Mouse (Mus musculus) megakaryocyte, embryonic 14.5 days (primary cell): ENCODE results near the gene Srrm4. TPM values are rescaled to one million over a fixed set of nuclear protein-coding genes. Genes with fewer than 3 reads are reported as not detected.

Source experiments
- H3K27me3 ChIP-seq: replicated peaks from 2 replicates; pipeline ENCODE3; 2012; ENCODE audit warnings: inconsistent platforms
- H3K36me3 ChIP-seq: replicated peaks from 2 replicates; pipeline ENCODE3; 2012; ENCODE audit warnings: low read length, inconsistent platforms, mixed read lengths
- H3K4me1 ChIP-seq: 2 replicates; pipeline ENCODE4 v1.6.1; 2012; ENCODE audit warnings: inconsistent platforms
- H3K4me3 ChIP-seq: replicated peaks from 2 replicates; pipeline ENCODE3; 2012; ENCODE audit warnings: moderate library complexity, mild to moderate bottlenecking, inconsistent platforms
- H3K9me3 ChIP-seq: 2 replicates; pipeline ENCODE4 v1.6.1; 2012; ENCODE audit warnings: inconsistent platforms
- FLI1 ChIP-seq: IDR thresholded peaks from 2 replicates; pipeline ENCODE4 v1.6.1; 2012; ENCODE audit warnings: low read length, inconsistent platforms, mixed read lengths
- GATA1 ChIP-seq: IDR thresholded peaks from 3 replicates; pipeline ENCODE4 v1.6.1; 2012; ENCODE audit warnings: mixed read lengths, low read length, inconsistent platforms, borderline replicate concordance
- polyA plus RNA-seq: library from polyadenylated mRNA; stranded (reverse); fragments of >175 nt; gene quantifications from 2 replicates; pipeline ENCODE4 v1.2.3, GENCODE M21; 2012; ENCODE audit warnings: low replicate concordance; ENCODE audit not compliant: insufficient read depth

Gene Srrm4
- polyA plus RNA-seq, 1 experiment, result not detected

- Histone ChIP-seq H3K27me3 (peaks cover 5% of the 10 kb centered on the region), H3K36me3 (no peaks in the 10 kb centered on the region), H3K4me3 (no peak overlapping the region), H3K4me1 (no peaks in the 10 kb centered on the region), H3K9me3 (peaks cover 10% of the 10 kb centered on the region; the same call in 1 of the 2 replicates)
- no peak for TF ChIP-seq FLI1
- TF ChIP-seq GATA1, result no peak
Measured at GRCm38 (mm10) chr5:116445634-116446367, 145.8 kb downstream of the Srrm4 start.

DNA sequence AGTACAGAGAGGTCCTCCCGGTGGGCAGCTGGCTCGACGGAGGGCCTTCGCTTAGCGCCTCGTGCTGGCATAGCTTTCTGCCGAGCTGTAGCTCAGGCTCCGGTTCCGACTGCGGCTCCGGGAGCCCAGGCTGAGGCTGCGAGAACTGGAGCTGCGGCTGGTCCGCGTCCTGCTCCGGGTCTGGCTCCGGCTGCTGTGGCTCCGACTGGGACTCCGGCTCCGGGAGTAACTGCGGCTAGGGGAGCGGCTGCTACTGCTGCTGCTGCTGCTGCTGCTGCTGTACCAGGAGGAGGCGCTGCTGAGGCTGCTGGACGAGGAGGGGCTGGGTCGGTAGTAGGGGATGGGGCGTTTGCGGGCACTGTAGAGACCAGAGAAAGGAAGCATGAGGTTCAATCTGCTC, 147.1 kb downstream of the Srrm4 start:
- no peaks in the 10 kb centered on the region for H3K4me1 ChIP-seq
- H3K9me3 ChIP-seq, result peaks cover 10% of the 10 kb centered on the region; the same call in 1 of the 2 replicates
- H3K36me3 ChIP-seq, result no peaks in the 10 kb centered on the region
- peaks cover 5% of the 10 kb centered on the region for H3K27me3 ChIP-seq
- H3K4me3 ChIP-seq, result no peak overlapping the region
- TF ChIP-seq GATA1 (no peak), FLI1 (no peak)

DNA sequence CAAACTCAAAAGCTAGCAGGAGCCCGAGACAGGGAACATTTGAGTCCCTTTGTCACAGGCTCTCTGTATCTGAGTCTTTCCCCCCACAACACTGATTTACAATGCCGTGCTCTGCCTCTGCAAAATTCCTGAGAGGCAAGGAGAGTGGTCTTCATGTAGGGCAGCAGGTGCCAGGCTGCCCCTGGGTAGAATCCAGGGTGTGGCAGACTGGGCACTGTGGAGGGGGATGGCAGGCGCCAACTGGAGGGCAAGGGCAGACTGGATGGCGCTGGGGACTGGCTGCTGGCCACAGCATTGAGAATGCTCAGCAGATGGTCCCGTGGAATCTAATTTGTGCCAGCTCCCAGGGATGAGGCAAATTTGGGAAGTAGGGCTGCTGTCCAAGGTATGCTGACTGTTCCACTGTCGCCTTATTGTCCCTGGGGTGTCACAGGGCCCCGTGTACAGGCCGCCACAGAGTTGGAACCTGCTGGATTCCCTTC, 148.1 kb downstream of the Srrm4 start:
- no peak for TF ChIP-seq GATA1
- TF ChIP-seq FLI1, result no peak

DNA sequence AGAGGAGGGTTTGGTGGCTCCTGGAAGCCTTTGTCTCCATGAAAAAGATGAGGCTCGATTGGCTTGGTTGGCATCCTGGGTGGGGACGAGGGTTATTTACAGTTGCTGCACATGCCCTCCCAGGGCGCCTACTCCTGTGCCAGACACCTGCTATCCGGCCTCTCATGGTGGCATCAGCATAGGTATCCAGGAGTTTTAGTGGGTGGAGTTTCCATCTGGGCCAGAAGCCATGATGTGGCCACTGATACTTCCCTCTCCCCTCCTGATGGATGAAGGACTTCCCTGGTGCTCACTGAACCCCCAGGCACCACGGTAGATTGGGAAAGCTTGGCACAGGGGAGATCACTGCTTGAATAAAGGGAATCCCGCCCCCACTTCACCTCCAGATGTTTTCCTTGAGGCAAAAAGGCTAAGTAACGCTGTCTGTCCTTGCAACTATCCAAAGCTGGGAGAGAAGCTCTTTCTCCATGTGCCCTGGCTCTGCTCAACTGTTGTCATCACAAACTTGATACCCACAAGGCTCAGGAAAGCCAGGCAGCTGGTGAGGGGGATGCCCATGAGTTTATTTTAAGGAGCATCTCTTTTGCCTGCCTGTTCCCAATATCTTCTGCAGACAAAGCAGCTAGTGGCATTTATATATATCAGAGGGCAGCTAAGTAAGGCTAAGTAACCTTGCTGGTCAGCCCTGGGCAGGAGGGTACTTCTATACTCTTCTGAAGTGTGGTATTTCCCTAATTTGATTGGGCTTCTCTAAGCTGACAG, 148.7 kb downstream of the Srrm4 start:
- TF ChIP-seq FLI1, result no peak
- TF ChIP-seq GATA1, result no peak
- H3K9me3 ChIP-seq, result peaks cover 10% of the 10 kb centered on the region; the same call in 1 of the 2 replicates

More for the DNA sequence above, 148.1 kb downstream of the Srrm4 start:
- Histone ChIP-seq H3K27me3 (peaks cover 2% of the 10 kb centered on the region), H3K4me3 (no peak overlapping the region), H3K9me3 (peaks cover 10% of the 10 kb centered on the region; the same call in 1 of the 2 replicates), H3K36me3 (no peaks in the 10 kb centered on the region), H3K4me1 (no peaks in the 10 kb centered on the region)

GRCm38 (mm10) chr5:116440251-116440650, 151.4 kb downstream of the Srrm4 start:
- H3K9me3 ChIP-seq, result 0 out of 2 replicates have a peak, but pooled peaks cover 10% of the 10 kb centered on the region
- no peak overlapping the region for H3K4me3 ChIP-seq
- H3K27me3 ChIP-seq, result no peaks in the 10 kb centered on the region
- H3K36me3 ChIP-seq, result no peaks in the 10 kb centered on the region
- H3K4me1 ChIP-seq, result no peaks in the 10 kb centered on the region
- TF ChIP-seq GATA1 (no peak), FLI1 (no peak)

More for the DNA sequence above, 148.7 kb downstream of the Srrm4 start:
- no peaks in the 10 kb centered on the region for H3K4me1 ChIP-seq
- H3K36me3 ChIP-seq, result no peaks in the 10 kb centered on the region
- no peak overlapping the region for H3K4me3 ChIP-seq
- peaks cover 2% of the 10 kb centered on the region for H3K27me3 ChIP-seq

GRCm38 (mm10) chr5:116438328-116438727, 153.3 kb downstream of the Srrm4 start:
- TF ChIP-seq GATA1 (no peak), FLI1 (no peak)
- no peaks in the 10 kb centered on the region for H3K4me1 ChIP-seq

DNA sequence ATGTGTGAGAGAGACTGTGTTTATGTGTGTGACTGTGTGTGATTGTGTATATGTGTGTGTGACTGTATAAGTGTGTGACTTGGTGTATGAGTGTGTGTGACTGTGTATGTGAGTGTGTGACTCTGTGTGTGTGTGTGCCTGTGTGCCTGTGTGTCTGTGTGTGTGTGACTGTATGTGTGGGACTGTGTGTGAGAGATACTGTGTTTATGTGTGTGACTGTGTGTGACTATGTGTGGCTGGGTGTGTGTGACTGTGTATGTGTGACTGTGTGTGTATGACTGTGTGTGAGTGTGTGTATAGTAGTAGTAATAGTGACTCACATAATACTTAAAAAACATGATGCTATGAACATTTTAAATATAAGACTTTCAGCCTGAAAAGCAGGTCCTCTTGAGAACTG, 155.5 kb downstream of the Srrm4 start:
- peak overlapping the region; percentile 46 for H3K4me3 ChIP-seq
- peaks cover 17% of the 10 kb centered on the region for H3K9me3 ChIP-seq
- H3K4me1 ChIP-seq, result no peaks in the 10 kb centered on the region
- TF ChIP-seq FLI1 (no peak), GATA1 (no peak)
- H3K36me3 ChIP-seq, result no peaks in the 10 kb centered on the region
- H3K27me3 ChIP-seq, result no peaks in the 10 kb centered on the region

More at GRCm38 (mm10) chr5:116438328-116438727, 153.3 kb downstream of the Srrm4 start:
- Histone ChIP-seq H3K9me3 (peaks cover 8% of the 10 kb centered on the region; the same call in 1 of the 2 replicates), H3K4me3 (no peak overlapping the region), H3K36me3 (no peaks in the 10 kb centered on the region), H3K27me3 (no peaks in the 10 kb centered on the region)

GRCm38 (mm10) chr5:116434976-116435850, 156.4 kb downstream of the Srrm4 start:
- TF ChIP-seq FLI1 (no peak), GATA1 (no peak)
- Histone ChIP-seq H3K27me3 (no peaks in the 10 kb centered on the region), H3K9me3 (peaks cover 26% of the 10 kb centered on the region), H3K4me1 (no peaks in the 10 kb centered on the region), H3K4me3 (no peak overlapping the region), H3K36me3 (no peaks in the 10 kb centered on the region)

DNA sequence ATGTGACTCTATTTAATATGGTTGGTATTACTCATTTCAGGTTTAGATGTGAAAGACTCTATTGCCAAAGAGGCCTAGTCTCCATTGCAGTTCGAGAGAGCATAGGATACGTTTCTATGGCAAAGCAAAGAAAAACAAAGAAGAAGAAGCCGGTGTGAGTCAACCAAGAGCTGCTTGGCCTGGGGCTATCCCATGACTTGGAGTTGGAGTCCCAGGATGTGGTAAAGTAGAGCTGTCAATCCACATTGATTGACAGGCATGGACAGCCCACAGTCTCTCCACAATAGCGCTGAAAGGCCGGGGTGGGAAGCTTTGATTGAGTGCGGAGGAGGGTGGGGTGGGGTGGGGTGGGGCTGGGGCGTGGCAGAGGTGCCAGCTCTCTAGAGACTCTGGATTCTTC, 158.7 kb downstream of the Srrm4 start:
- TF ChIP-seq GATA1, result no peak
- TF ChIP-seq FLI1, result no peak
- no peaks in the 10 kb centered on the region for H3K4me1 ChIP-seq
- no peaks in the 10 kb centered on the region for H3K27me3 ChIP-seq
- no peak overlapping the region for H3K4me3 ChIP-seq
- no peaks in the 10 kb centered on the region for H3K36me3 ChIP-seq
- peaks cover 48% of the 10 kb centered on the region for H3K9me3 ChIP-seq
